Mouse (Mus musculus) forebrain, postnatal 0 days (tissue): ENCODE data around the gene Fam171a2. TPM values are rescaled to one million over a fixed set of nuclear protein-coding genes. Genes with fewer than 3 reads are reported as not detected.

Experiments used
- ATAC-seq: fragments of 200-750 bp; cut with Nextera tagmentation; 2 replicates; pipeline ENCODE4 v1.8.0; 2017; ENCODE audit warnings: mild to moderate bottlenecking, moderate library complexity
- DNase-seq: peaks from one replicate; pipeline ENCODE4 v3.0.0-alpha.2; 2015
- H3K27ac ChIP-seq: fragments of 300-500 bp; sonication (generic); 2 replicates; pipeline ENCODE4 v1.5.1; 2014; ENCODE audit warnings: low read depth, mild to moderate bottlenecking, antibody characterized with exemption, low read length, moderate library complexity, mixed read lengths
- H3K27me3 ChIP-seq: fragments of 300-500 bp; sonication (generic); 2 replicates; pipeline ENCODE4 v1.6.1; 2014; ENCODE audit warnings: mild to moderate bottlenecking, low read length, mixed read lengths; ENCODE audit not compliant: insufficient read depth
- H3K36me3 ChIP-seq: fragments of 300-500 bp; sonication (generic); 2 replicates; pipeline ENCODE4 v1.6.1; 2014; ENCODE audit warnings: mild to moderate bottlenecking, moderate library complexity; ENCODE audit not compliant: insufficient read depth
- H3K4me1 ChIP-seq: fragments of 300-500 bp; sonication (generic); 2 replicates; pipeline ENCODE4 v1.6.1; 2014; ENCODE audit warnings: antibody characterized with exemption; ENCODE audit not compliant: insufficient read depth
- H3K4me2 ChIP-seq: fragments of 300-500 bp; sonication (generic); 2 replicates; pipeline ENCODE4 v1.6.1; 2014; ENCODE audit warnings: low read depth, mild to moderate bottlenecking, moderate library complexity
- H3K4me3 ChIP-seq: fragments of 300-500 bp; sonication (generic); 2 replicates; pipeline ENCODE4 v1.5.1; 2014; ENCODE audit warnings: low read depth, low read length, mixed read lengths
- H3K9ac ChIP-seq: fragments of 300-500 bp; sonication (generic); 2 replicates; pipeline ENCODE4 v1.6.1; 2014; ENCODE audit warnings: mild to moderate bottlenecking
- H3K9me3 ChIP-seq: fragments of 300-500 bp; sonication (generic); 2 replicates; pipeline ENCODE4 v1.6.1; 2016; ENCODE audit warnings: low read length
- CTCF ChIP-seq: sonication (generic); IDR thresholded peaks from 2 replicates; pipeline ENCODE4 v1.5.1; 2016; ENCODE audit warnings: antibody characterized with exemption, control low read depth, low read depth
- WGBS: fragments of 180-500 bp; shearing (Covaris S2); extraction: QIAGEN DNeasy Blood & Tissue Kit; methylation state at CpG from one replicate; pipeline ENCODE4 v1.1.7; 2014; 5-methylcytosine and 5-hydroxymethylcytosine counted together
- polyA plus RNA-seq: library from polyadenylated mRNA; unstranded; fragments of >200 nt; fragmentation: Nextera tagmentation; extraction: Ambion mirVana; gene quantifications from 2 replicates; pipeline ENCODE4 v1.2.1, GENCODE M21; 2015
- total RNA-seq: library from RNA; depleted of rRNA; stranded (reverse); fragments of >200 nt; gene quantifications from 2 replicates; pipeline ENCODE4 v1.2.3, GENCODE M21; 2014

Fam171a2 gene
- total and polyA plus RNA-seq, 2 experiments from 2014 or later: 26.9 to 361 TPM

- Histone ChIP-seq H3K4me2 (peak overlapping the region; percentile 90), H3K4me3 (peak overlapping the region; percentile 55), H3K4me1 (0 out of 2 replicates have a peak, but pooled peaks cover 4% of the 10 kb centered on the region), H3K9me3 (no peaks in the 10 kb centered on the region), H3K27me3 (no peaks in the 10 kb centered on the region), H3K36me3 (no peaks in the 10 kb centered on the region), H3K27ac (peak overlapping the region; percentile 35; the same call in 1 of the 2 replicates), H3K9ac (peak overlapping the region; percentile 67)
- TF ChIP-seq CTCF: peak; percentile 49
- ATAC-seq: peak; percentile 84
- under 1% methylated on average over 40 of the region's 40 CpGs for whole genome bisulfite sequencing
- DNase-seq: peak; percentile 79
Observed at GRCm38 (mm10) chr11:102455740-102456396, 8.4 kb upstream of the Fam171a2 start.

GRCm38 (mm10) chr11:102453131-102453530, 5.6 kb upstream of the Fam171a2 start:
- Histone ChIP-seq H3K27me3 (no peaks in the 10 kb centered on the region), H3K4me2 (no peak overlapping the region), H3K4me1 (peaks cover 7% of the 10 kb centered on the region; the same call in 1 of the 2 replicates), H3K9me3 (no peaks in the 10 kb centered on the region), H3K4me3 (no peak overlapping the region), H3K9ac (no peak overlapping the region), H3K27ac (no peak overlapping the region), H3K36me3 (no peaks in the 10 kb centered on the region)
- no peak for TF ChIP-seq CTCF
- WGBS: 29% methylated on average over 10 of the region's 10 CpGs
- ATAC-seq (no peak), DNase-seq (no peak)

GRCm38 (mm10) chr11:102449043-102450008, 1.8 kb upstream of the Fam171a2 start:
- DNase-seq (no peak), ATAC-seq (no peak)
- WGBS: 42% methylated on average over 17 of the region's 17 CpGs
- no peaks in the 10 kb centered on the region for H3K27me3 ChIP-seq
- no peak overlapping the region for H3K4me3 ChIP-seq
- TF ChIP-seq CTCF: no peak
- no peaks in the 10 kb centered on the region for H3K36me3 ChIP-seq
- H3K9me3 ChIP-seq: no peaks in the 10 kb centered on the region
- peaks cover 22% of the 10 kb centered on the region for H3K4me1 ChIP-seq
- no peak overlapping the region for H3K27ac ChIP-seq
- H3K9ac ChIP-seq: no peak overlapping the region
- no peak overlapping the region for H3K4me2 ChIP-seq

GRCm38 (mm10) chr11:102448327-102448726, 845 bp upstream of the Fam171a2 start:
- H3K4me3 ChIP-seq: no peak overlapping the region; the same call in 1 of the 2 replicates
- no peak overlapping the region for H3K9ac ChIP-seq
- H3K27me3 ChIP-seq: no peaks in the 10 kb centered on the region
- H3K9me3 ChIP-seq: no peaks in the 10 kb centered on the region
- ATAC-seq (no peak), DNase-seq (no peak)
- peaks cover 24% of the 10 kb centered on the region for H3K4me1 ChIP-seq
- TF ChIP-seq CTCF: no peak
- H3K27ac ChIP-seq: peak overlapping the region; percentile 50; the same call in 1 of the 2 replicates
- H3K4me2 ChIP-seq: peak overlapping the region; percentile 85
- H3K36me3 ChIP-seq: peaks cover 8% of the 10 kb centered on the region; the same call in 1 of the 2 replicates
- 14% methylated on average over 8 of the region's 8 CpGs for WGBS

DNA sequence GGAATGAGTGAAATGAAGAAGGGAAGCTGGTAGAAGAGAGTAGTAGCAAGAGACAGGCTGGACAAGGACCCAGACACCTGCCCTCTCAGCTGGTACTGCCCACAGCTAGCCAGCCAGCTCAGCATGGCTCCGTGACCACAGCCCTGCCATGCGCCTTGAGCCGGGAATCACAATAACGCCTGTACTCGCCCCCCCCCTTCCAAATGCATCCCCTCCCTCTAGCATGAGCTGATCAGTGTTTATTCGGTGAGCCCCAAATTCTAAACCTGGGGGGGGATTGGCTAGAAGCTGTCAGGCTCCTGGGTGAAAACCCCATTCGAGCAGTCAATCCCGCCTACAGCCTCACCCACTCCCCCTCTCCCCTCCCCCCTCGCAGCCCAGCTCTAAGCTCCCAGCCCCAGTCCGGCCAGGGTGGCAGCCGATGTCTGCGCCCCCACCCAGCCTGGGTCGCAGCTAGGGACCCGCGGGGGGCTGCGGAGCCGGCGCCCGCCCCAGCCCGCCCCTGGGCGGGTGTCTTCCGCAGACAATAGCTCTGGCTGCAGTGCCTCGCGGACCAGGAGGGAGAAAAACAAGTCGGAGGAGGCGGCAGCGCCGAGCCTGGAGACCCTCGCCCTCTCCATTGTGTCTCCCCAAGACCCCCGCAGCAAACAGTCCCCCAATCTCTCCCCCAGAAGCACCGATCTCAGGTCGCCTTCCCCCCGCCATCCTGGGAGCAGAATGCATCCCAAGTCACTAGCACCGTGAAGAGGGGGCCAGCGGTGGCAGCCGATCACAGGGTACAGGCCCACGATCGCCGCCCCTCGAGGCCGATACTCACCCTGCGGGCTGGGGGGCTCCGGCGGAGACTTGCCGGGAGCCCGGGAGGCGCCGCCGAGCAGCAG, 661 bp downstream of the Fam171a2 start:
- Histone ChIP-seq H3K4me2 (peak overlapping the region; percentile 85), H3K4me3 (peak overlapping the region; percentile 98), H3K27me3 (no peaks in the 10 kb centered on the region), H3K4me1 (peaks cover 24% of the 10 kb centered on the region), H3K27ac (peak overlapping the region; percentile 99), H3K9me3 (no peaks in the 10 kb centered on the region), H3K36me3 (peaks cover 19% of the 10 kb centered on the region), H3K9ac (peak overlapping the region; percentile 100)
- TF ChIP-seq CTCF: no peak; the same call in 1 of the 2 replicates
- DNase-seq (peak; percentile 78), ATAC-seq (peak; percentile 64)
- 2% methylated on average over 42 of the region's 49 CpGs for WGBS

DNA sequence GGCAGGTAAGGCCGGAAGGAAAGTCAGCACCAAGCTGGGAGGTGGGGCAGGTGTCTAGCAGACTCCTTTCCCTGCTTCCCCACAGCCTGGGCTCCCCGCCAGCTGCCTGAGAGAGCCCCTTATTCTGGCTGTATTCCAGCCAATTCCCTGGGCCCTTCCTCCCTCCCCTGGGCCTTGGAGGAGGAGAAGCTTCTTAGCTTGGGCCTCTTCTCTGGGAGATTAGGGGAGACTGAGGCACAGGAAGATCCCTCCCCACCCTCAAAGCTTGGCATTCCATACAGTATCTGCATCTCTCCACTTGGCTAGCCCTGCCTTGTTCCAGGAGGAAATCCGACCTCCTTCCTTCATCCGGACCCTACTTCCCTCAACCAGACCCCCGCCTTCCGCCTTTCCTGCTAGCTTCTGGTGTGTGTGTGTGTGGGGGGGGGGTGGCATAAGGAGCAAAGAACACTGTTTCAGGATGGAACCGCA, 1.6 kb downstream of the Fam171a2 start:
- ATAC-seq (peak; percentile 2; the same call in 1 of the 2 replicates), DNase-seq (peak; percentile 78)
- Histone ChIP-seq H3K4me3 (peak overlapping the region; percentile 98), H3K9ac (peak overlapping the region; percentile 100), H3K27me3 (no peaks in the 10 kb centered on the region), H3K9me3 (no peaks in the 10 kb centered on the region), H3K4me2 (peak overlapping the region; percentile 85), H3K36me3 (peaks cover 22% of the 10 kb centered on the region), H3K27ac (peak overlapping the region; percentile 99), H3K4me1 (peaks cover 24% of the 10 kb centered on the region)
- WGBS: 2% methylated on average over 7 of the region's 7 CpGs
- TF ChIP-seq CTCF: no peak
